Mouse (Mus musculus): ENCODE measurements at regions not wholly inside any gene's neighbourhood (a gene's known extent, or its start where the extent isn't known, plus 50 kb on each side); places are given as distances from the start of the nearest gene placed in this dataset.

DNA sequence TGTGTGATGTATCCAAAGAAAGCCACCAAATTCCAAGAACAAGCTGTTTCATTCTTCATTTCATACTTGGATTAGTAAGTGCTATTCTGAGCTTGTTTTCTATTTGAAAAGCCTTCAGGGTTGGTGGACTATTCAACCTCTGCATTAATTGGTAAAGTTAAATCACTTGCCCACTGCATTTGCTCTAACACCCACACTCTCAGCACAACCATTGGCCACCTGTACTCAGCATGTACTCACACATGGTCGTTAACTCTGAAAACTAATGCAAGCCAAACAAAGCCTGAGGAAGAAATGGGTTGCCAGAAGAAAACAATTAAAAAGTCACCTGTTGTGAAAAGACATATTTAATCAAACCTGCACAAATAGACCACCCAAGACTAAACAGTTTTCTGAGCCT lies 267.5 kb downstream of the Trim52 start:
- DNase-seq, result no peak

DNA sequence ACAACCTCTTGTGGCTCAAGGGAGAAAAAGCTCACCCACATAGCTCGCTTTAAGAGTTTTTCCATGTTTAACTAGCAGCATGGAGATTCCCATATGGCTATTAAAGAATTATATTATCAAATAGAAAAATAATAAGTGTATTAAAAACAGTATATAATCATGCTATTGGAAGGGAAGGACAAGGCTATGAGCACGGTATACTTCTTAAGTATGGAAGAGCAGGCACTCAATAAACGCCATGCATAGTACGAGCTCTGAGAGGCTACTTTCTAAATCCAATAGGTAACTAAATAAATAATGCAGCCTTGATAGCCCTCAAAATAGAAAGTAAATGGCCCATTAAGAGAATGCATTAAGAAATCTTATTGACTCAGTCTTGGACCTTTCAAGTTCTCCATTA lies 273.6 kb downstream of the Trim52 start:
- no peak for DNase-seq

DNA sequence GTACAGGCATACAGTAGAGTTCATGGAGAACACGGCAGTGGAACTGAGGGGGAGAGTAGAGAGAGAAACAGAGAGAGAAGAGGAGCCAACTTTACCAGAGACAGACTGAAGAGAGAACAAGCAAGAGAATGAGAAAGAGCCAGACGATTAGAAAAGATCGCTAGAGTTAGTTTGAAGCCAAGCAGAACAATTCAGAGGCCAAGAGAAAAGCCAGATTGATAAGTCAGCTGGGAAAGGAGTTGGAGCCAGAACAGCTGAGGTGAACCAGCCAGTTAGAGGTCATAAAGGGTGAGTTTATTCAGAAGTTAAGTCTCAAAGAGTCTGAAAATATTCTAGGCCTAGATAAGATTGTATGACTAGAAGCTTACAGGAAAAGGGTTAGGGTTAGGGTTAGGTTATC lies 281.7 kb downstream of the Trim52 start:
- no peak for DNase-seq

DNA sequence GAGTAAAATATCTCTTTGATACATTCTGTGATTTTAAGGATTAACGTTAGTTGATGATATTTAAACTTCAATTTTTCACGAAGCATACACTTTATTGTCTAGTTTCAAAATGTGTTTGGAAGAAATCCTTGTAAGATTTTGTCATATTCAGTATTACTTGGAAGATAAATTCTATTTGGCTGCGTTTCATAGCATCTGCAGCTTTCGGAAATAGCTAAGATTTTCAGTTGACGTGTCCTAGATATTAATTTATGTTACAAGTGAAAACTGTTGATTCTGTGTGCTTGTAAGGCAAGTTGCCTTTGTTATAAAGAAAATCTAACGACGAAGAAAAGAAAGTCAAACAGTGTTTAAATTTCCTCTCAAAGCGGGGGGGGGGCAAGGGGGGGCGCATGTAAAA lies 284.5 kb downstream of the Trim52 start:
- no peak for DNase-seq

DNA sequence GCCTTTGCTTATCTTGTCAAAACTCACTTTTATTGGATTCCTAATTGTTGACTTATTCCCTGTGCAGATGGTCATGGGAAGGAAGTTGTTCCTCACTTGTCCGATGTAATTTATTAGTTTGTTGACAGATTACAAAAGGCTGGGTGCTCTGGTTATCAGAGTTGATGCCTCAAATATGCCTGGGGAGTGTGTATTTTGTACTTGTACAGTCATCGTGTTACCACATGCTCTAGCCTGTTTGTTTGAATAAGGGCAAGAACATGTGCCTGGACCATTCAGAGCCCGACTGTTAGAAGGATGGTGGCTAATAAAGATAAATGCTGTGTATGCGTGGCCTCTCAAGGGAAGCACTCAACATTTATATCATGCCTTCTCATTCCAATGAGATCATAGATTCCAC lies 288.0 kb downstream of the Trim52 start:
- DNase-seq, result no peak

DNA sequence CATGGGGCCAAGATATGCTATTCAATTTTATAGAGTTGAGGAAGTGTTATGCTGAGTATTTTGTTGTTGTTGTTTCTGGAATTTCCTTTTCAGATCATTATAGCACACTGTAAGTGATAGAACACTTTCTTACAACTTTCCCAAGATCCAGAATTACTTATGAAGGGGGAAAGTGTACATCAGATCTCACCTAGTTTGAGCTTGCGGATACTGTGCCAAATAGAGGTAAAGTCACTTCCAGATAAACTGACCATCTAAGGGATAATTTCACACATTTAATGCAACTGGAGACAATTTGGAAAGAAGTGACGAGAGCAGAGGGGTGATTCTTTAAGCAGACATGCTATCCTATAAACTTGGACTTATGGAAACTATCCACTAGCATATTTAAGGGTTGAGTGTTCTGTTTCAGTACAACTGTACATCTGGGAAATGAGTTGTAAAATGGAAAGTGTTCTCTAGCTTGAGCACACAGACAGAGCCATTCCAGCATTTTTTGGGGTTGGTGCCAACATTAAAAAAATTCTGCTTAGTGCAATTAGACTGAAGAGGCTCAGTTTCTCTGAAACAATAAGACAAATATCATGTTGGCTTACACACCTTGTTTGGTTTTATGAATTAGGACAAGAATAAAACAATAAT lies 307.0 kb downstream of the Trim52 start:
- no peak for DNase-seq

DNA sequence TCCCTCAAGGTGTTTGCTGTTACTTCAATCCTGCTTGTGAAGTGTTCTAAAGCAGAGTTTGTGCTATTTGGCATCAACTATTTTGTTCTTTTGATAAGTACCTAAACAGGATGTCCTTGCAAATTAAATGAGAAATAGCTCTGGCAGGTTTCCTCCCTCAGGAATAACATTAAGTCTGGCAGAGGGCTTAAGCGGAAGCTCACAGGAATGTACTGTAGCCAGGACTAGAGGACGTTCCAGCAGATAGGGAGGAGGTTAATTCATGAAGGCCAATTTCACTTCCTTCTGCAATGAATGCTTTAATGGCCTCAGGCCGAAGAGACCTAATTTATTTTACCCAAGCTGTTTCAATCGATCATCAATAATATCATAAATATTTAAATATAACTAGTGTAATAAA lies 318.7 kb downstream of the Trim52 start:
- no peak for DNase-seq

DNA sequence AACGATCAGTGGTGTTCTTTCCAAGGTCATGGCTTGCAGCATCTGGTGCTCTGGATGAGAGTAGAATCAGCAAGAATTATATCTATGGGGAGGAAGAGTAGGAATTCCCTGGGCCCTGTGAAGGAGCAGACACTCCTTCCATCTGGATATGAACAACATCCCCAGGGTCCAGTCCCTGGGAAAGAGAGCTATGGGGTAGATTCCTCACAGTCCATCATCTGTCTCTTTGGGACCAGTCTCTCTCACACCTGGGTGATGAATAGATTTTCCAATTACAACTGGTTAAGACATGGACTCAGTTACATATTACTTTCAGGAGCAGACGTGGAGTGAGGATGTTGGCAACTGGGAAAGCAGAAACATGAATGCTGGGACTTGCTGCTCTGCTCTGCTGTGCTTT lies 322.6 kb downstream of the Trim52 start:
- DNase-seq, result no peak

DNA sequence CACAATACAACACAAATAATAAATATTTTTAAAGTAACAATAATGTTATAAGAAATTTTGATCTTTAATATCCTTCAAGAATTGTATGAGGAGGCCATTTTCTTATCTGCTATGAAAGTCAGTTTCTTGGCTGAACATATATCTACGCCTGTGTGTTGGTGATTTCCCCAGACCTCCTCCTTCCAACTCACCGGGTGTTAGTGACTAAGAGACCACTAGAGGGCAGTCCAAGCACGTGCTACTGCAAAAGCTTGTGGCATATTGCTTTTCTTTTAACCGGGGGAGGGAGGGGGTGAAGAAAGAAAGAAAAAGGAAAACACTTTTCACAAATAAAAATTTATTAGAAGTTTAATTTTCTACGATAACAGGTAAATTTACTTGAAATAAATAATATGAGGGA lies 333.3 kb downstream of the Trim52 start:
- DNase-seq, result peak; percentile 16

DNA sequence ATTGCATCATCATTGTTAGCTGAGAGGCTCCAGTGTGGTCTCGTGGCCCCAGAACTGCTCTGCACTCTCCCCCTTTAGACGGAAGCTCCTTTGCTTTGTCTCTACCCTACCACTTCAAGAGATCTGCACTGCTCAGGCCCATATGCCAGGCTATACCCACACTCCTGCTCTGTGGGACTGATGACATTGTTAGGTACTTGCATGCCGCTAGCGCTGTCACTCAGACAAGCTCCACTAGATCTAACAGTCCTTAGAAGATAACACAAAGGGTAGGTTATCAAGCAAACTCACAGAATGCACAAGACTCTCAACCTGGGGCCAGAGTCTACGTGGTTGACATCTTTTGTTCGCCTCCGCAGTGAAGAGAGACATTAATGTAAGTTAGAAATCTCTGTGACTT lies 383.1 kb downstream of the Trim52 start:
- no peak for DNase-seq

DNA sequence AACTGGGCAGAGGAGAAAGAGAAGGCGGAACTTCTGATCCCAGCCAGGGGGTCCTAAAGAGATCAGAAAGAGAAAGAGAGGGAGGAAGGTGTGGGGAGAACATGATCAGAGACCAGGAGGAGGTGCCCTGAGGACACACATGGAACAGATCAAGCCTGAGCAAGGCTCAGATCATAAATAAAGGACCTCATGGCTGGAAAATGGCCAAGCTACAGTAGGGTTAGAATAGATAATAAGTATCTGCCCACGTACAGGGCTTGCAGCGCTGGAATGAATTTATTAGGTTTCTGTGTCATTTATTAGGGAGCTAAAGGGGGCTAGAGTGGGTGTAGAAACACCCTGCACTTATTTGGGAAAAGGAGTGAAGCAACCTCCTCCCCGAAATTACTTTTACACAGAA lies 385.4 kb downstream of the Trim52 start:
- DNase-seq, result no peak

DNA sequence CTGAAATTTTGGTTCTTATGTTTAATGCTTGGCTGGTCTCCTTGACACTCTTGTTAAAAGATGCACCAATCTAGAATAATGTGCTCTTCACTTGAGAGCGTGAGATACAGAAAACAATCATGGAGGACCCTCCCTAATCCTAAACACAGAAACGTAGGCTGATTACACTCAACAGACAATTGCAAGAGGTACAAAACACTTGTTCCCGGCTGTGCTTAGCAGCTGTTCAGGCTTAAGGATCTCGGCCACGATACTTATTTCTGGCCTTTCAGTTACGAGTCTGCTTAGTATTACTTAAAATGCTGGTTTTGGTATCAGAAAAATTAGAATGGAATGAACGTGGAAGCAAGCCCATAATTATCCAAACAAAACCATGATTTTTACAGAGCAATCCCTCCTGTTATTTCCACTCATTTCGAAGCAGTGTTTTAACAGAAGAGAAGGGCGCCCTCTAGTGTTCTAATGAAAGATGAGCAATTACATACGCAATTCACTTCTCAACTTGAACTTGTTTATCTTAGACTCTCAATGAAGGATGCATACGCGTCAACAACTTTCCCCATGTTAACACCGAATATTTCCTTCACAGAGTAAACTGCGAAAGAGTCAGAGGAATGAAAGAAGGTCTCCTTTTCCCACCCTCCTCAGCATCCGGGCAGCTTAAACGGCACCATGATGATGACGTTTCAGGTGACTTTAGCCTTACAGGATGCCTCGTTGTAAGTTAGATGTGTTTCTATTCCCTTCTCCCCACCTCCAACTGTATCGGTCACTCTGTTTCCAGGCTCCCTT lies 394.5 kb downstream of the Trim52 start:
- no peak for DNase-seq

DNA sequence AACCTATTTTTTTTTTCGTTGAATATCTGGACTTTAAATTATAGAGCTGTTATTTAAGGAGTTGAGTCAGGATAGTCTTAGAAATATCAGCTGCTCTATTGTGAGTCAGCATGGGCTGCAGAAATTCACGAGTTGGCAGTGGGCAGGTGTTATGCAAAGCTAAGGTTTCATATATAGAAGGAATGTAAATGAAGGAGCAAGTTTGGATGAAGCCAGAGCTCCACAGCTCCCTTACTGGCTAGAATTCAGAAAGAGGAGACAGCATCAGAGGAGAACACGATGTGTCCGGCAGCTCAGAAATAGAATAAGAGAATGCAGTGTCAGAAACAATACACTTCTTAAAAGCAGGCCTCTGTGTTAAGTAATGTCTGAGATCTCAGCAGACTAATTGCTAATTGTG lies 400.9 kb downstream of the Trim52 start:
- no peak for DNase-seq

DNA sequence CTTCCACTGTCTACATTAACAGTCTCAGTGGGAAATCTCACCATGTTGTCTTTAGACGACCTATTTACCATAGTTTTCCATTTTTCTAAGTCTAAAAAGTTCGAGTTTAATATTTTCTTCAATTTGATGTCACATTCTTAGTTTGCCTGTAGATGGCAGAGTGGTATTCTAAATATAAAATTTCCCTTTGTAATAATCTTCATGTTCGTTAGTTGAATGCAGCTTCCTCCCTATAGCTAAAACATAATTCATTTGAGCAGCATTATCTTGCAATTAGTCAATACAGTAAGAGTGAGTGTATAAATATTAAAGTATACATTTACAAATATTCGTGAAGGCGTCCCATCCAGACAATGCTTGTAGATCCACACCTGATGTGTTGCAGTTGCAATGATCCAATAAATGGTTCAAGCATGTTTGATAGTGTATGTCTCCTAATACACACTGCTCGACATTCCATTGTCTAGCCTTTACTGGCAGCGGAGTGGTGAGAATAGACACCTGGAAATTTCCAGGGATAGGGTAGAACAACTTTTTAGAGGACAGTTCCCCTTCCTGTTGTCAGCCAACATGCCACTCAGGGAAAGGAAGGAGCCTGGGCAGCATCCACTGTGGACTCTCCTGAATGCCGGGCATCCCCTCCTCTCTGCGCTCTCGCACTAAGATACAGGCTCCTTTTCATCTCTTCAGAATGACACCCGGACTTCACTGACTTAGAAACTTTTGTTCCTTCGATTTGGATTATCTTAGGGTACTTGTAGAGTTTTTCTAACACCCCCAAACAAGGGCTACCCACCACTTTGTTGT lies 412.8 kb downstream of the Trim52 start:
- DNase-seq, result no peak

DNA sequence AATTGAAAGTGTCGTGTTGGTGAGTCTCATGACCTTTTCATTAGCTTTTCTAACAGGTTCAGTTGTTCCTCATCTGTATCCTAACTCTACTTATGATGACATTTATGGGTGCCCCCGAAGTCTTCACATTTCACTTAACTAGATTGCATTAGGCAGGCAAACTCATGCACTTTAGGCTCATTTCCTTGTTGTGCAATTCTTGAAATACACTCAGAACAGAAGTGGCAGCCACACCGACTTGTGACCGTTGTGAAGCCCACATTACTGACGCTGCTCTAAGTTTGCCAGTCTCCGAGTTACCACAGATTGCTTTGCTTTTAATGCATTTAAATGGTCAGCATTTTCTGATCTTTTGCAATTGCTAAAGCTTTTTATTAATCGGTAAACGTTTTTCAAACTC lies 414.8 kb downstream of the Trim52 start:
- no peak for DNase-seq

DNA sequence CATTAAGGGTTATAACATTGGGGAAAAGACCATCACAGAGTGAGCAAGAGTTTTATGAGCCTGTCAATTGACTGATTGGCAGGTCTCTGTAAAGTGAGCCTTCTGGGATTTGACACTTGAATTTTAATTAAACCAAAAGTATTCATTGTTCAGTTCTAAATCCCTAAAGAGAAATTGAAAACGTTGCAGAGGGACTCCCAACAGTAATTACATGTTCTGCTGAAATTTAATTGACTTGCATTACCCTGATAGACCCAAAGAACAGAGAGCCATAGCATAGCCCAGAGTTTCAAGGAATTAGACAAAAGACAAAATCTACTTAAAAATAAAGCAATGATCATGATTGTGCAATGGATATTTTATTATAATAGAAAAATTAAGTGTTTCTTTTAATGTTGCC lies 444.2 kb downstream of the Trim52 start:
- no peak for DNase-seq

DNA sequence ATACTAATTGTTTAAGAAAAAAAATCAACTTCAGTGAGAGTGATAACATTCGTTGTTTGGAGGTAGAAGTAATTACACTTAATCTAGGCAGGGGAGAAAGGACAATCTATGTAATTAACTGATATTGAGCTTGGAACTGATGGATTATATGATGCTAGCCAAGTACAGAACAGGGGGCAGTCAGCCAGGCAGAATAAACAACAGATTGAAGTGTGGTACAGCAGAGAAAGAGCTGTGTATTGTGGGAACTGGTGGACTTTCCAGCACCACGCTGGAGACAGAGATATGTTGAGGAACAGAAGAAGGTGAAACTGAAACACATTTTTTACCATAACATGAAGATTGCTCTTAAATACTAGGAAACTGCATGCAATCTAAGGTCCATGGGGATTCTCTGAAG lies 473.3 kb downstream of the Trim52 start:
- DNase-seq, result no peak

DNA sequence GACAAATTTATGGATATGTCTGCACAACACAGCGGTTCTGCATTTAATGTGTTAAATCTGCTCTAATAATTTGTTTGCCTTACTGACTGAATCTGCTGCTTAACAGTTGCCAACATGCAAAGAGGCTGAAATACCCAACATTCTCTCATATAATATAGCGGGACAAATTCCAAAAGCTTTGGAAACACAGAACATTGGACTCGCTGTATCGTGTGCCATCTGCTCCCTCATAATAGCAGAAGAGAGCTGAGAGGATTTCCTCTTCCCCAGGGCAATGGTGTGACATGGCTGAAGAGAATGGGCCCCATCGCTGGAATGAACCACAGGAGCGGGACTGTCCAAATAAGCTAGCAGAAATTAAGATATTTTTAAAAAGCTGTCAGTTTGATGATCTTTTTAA lies 475.9 kb downstream of the Trim52 start:
- DNase-seq, result no peak

DNA sequence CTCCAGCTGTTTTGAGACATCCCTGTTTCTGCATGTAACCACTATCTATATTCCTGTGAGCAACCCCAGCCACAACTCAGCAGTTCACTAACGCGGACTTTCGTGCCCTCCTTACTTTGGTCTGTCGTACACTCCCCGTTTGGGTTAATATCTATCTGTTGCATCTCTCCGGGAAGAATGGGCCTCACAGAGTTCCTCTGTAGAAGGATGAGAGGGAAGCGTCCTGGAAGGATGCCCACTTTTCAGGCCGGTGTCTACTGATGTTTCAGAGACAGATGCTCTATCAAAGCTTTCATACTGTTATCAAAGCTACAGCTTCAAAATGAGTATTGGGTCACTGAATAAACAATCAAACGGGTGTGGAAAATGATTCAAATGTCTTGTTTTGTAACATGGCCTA lies 487.4 kb downstream of the Trim52 start:
- DNase-seq, result no peak

DNA sequence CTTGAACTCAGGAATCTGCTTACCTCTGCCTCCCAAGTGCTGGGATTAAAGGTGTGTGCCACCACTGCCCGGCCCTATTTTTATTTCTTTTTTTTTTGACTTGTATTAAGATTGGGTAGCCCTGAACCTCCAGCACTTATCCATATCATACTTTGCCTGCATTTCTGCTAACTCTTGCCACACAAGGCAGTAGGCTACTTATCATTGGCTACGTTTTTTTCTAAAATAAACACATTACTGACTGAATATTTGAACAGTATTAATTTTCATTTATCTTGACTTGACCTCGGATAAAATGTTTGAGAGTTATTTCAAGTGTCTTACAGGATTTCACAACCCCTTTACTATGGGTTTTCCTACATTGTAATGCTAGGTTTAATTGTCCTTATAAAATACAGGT lies 488.0 kb downstream of the Trim52 start:
- DNase-seq, result no peak

DNA sequence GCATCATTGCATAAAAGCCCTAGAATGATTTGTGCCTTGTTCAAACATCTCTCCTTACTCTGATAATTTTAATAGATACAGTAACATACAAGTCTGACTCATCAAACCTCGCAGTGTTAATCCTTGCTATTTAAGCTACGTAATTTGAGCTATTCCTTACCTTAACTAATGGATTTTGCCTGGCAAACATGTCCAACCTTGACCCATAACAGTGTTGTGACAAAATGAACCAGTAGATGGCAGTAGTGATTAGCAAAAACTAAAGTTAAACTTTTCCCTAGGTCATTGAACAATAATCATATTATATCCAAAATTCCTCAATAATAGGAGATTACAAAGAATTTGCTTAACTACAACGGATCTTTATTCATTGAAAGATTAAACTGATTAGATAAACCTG lies 501.0 kb downstream of the Trim52 start:
- no peak for DNase-seq

DNA sequence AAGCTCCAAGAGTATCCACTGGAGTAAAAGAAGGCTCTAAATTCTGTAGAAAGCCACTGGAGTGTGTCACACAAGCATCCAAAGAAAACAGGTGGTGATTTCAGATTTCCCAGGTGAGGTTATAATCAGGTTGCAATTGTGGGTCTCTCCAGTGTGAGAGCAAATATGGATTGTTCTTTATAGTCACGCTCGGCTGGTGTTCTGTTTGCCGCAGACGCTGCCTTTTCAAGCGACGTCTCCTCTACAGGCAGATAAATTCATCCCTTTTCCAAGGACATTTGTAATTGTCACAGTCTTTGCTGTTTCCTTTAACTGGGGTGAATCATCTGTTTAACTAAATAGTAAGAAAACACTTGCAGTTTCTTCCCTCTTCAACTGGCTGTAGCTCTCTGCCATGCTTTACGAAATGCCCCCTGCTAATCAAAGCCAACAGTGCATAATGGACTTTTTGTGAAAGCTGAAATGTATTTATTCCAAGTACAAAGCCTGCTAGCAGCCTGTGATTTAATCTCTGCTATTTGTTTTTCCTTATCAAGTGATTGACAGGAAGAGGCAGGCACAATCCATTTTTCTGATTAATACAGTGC lies 502.4 kb downstream of the Trim52 start:
- DNase-seq, result no peak

All from cerebellum, adult 11 months (tissue).